ENCODE assay signal across 10 mouse cellular contexts in the genomic region with DNA sequence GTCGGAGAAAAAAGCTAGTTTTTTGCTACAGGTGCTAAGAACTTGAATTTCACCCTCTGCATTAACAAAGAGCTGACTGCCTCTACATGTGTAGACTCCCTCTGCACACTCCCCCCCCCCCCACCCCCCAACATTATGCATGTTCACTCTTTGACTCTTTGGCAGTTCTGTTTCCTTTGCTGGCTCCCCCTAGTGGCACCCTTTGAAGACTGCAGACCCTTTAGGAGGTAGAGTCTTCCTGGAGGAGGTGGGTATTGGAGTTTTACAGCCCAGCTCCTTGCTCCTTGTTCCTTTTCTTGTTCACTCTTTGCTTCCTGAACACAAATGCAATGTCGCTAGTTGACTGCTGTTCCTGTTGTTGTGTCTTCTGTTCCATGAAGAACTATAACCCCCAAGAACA.
A peak's percentile ranks its signal among the peaks of the same experiment; 100 is the strongest.
DNase-seq lines count a peak whose midpoint lies in the region; ATAC-seq and TF ChIP-seq lines count a peak whose summit lies in the region.
"Had no signal": no experiment of that assay in that cellular context is flagged by ENCODE, and none has a peak within 500 bp of the region (broad histone marks: within the 10 kb centered on the region; RNA-seq: fewer than 3 reads in every experiment).

No protein-coding gene starts in this region.

- no peak for TF ChIP-seq EP300 in heart, postnatal 0 days (IDR thresholded peaks at IDR 0.05; ENCODE audit: low read depth)

- no peaks in the 10 kb centered on the region for H3K27me3 ChIP-seq in heart, postnatal 0 days (ENCODE audit: control insufficient read depth, insufficient read depth, low read length)
- H3K27me3 ChIP-seq in heart, embryonic 10.5 days (ENCODE audit: insufficient read depth, poor library complexity, severe bottlenecking): no peaks in the 10 kb centered on the region

- whole genome bisulfite sequencing in heart, postnatal 0 days: 86% methylated on average over 2 of the region's 2 CpGs
- WGBS in heart, embryonic 10.5 days: 71% methylated on average over 2 of the region's 2 CpGs

- H3K4me3 ChIP-seq in heart, postnatal 0 days (ENCODE audit: low read depth, low read length): no peak overlapping the region
- H3K4me3 ChIP-seq in heart, embryonic 10.5 days: no peak overlapping the region
- H3K4me3 ChIP-seq: erythroblast, embryonic 14.5 days; midbrain, embryonic 10.5 days had no signal

- no peaks in the 10 kb centered on the region for H3K36me3 ChIP-seq in heart, postnatal 0 days (replicated peaks; ENCODE audit: control insufficient read depth, insufficient read depth, low read length)
- H3K36me3 ChIP-seq in heart, embryonic 10.5 days: no peaks in the 10 kb centered on the region
- H3K36me3 ChIP-seq: midbrain, embryonic 10.5 days had no signal

- no peak for TF ChIP-seq POLR2A in brain, embryonic 14.5 days (IDR thresholded peaks at IDR 0.05; ENCODE audit: borderline replicate concordance, extremely low read depth, insufficient read depth, insufficient read length, poor library complexity, severe bottlenecking)

- H3K9me3 ChIP-seq in heart, postnatal 0 days (replicated peaks; ENCODE audit: control insufficient read depth, low read length): no peaks in the 10 kb centered on the region
- H3K9me3 ChIP-seq in heart, embryonic 10.5 days: no peaks in the 10 kb centered on the region
- H3K9me3 ChIP-seq: midbrain, embryonic 10.5 days had no signal

- no peak for DNase-seq in heart, postnatal 0 days (ENCODE audit: low spot score)
- no peak for DNase-seq in heart, embryonic 10.5 days (ENCODE audit: low spot score)
- DNase-seq in 416B (ENCODE audit: low read depth): peak; percentile 34
- DNase-seq in brain, embryonic 14.5 days (ENCODE audit: low read depth): no peak
- peak; percentile 27 for DNase-seq in lung, postnatal 36 days
- DNase-seq in layer of hippocampus, postnatal 36 days: no peak
- no peak for DNase-seq in ovary, postnatal 10 days (ENCODE audit: low spot score)

- H3K9ac ChIP-seq in heart, postnatal 0 days (replicated peaks; ENCODE audit: low read depth, low read length): no peak overlapping the region

- H3K4me2 ChIP-seq in heart, postnatal 0 days (ENCODE audit: low read depth, low read length): no peak overlapping the region

- H3K4me1 ChIP-seq in heart, postnatal 0 days (ENCODE audit: control insufficient read depth, insufficient read depth): no peaks in the 10 kb centered on the region
- H3K4me1 ChIP-seq in heart, embryonic 10.5 days: no peaks in the 10 kb centered on the region
- H3K4me1 ChIP-seq: midbrain, embryonic 10.5 days had no signal

- no peak overlapping the region for H3K27ac ChIP-seq in heart, postnatal 0 days (ENCODE audit: low read depth)
- H3K27ac ChIP-seq in heart, embryonic 10.5 days: no peak overlapping the region
- H3K27ac ChIP-seq: midbrain, embryonic 10.5 days had no signal

- ATAC-seq in heart, postnatal 0 days (ENCODE audit: insufficient read depth, low read depth): no peak
- no peak for ATAC-seq in cerebellum, adult (ENCODE audit: insufficient number of reproducible peaks, low FRiP score, low TSS enrichment)

- peak; percentile 34 for TF ChIP-seq CTCF in heart, postnatal 0 days (IDR thresholded peaks at IDR 0.05; ENCODE audit: low read depth)
- peak; percentile 33; the same call in 1 of the 2 replicates for TF ChIP-seq CTCF in brain, embryonic 14.5 days (IDR thresholded peaks at IDR 0.05; ENCODE audit: borderline replicate concordance, extremely low read depth, insufficient read depth, insufficient read length)

Comparison
In these comparisons a context has a peak if more than half of its experiments do, and no peak if none do; other contexts are left out.
1. DNase-seq: peak in 416B (single experiment) and lung, postnatal 36 days (single experiment); none in heart, postnatal 0 days (single experiment), heart, embryonic 10.5 days (single experiment), brain, embryonic 14.5 days (single experiment), layer of hippocampus, postnatal 36 days (0 of 2) and ovary, postnatal 10 days (single experiment).